Mouse (Mus musculus) gastrocnemius, adult 18-20 months (tissue): ENCODE results near the gene Rfc2. TPM values are rescaled to one million over a fixed set of nuclear protein-coding genes. Genes with fewer than 3 reads are reported as not detected.
A peak's percentile ranks its signal among the peaks of the same experiment; 100 is the strongest.

Source experiments
- DNase-seq: peaks from one replicate; pipeline ENCODE4 v3.0.0; 2021; ENCODE audit warnings: low spot score
- total RNA-seq, 2 experiments: library from RNA; stranded (reverse); gene quantifications; 2 replicates each; pipeline ENCODE4 v1.2.3; 2021

Rfc2 gene
- total RNA-seq, 2 experiments from 2014 or later: 17.6 to 18.9 TPM

DNA sequence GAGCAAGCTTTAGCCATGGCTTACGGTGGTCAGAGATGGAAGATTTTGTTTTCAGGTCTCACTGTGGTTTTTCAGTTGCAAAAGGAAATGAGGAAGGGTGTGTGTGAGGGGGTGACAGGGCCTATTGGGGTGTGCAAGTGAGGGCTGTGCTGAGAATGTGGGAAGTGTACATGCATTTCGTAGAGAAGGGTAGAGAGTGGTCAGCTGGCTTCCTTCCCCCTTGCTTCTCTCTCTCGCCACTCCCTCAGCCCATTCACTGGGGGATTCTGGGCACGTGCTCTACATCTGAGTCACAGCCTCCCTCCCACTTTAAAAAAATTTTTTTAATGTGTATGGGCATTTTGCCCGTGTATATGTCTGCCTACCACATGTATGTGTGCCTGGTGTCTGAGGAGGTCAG is 26.0 kb downstream of the Rfc2 start:
- DNase-seq: no peak

DNA sequence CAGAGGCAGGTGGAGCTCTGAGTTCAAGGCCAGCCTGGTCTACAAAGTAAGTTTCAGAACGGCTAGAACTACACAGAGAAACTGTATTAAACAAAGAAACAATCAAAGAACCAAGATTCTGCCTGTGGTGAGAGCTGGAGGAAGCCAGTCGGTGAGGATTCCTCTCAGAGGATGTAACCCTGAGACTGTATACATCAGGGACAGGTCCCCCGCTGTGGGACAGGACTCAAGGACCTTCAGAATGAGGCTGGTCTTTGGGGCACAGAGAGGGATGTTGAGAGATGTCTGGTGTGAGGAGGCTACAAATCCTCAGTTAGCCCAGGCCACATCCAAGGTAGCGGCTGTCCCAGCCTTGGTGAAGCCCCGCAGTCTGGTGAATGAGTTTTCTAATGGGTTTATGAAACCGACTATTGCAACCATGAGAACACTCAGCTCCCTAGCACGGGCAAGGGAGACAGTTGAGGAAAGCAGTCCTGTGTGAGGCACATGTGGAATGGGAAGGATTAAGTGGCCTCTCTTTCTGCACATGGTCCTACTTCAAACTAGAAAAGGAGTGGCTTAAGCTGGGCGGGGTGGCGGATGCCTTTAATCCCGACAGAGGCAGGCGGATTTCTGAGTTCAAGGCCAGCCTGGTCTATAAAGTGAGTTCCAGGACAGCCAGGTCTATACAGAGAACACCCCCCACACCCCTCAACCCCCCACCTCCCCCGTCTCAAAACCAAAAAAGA is 28.9 kb downstream of the Rfc2 start:
- no peak for DNase-seq

DNA sequence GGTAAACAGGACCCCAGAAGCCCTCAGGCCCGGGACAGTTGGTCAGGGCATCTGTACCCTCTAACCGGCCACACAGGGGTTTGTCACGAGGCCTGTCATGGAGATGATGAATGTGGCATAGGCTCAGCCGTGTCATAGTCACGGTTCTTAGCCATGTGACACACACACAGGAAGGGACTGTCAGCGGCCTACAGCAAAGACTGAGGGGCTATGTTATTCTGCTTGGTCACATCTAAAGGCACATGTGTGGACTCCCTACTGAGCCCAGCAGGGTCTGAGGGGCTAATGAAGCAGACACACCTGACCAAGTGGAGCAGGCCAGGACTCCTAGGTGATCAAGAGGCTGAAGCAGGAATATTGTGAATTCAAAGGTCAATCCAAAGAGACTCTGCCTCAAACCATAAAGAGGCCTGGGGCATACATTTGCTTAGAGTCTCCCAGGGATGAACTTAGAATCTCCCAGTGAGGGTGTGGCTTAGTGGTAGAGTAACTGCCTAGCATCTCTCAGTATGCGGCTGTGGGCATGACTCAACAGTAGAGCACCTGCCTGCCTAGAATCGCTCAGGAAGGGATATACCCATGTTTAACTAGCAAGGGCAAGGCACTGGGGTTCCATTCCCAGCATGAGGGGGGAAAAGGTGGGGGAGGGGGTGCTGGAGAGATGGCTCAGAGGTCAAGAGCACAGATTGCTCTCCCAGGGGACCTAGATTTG is 30.8 kb downstream of the Rfc2 start:
- no peak for DNase-seq

DNA sequence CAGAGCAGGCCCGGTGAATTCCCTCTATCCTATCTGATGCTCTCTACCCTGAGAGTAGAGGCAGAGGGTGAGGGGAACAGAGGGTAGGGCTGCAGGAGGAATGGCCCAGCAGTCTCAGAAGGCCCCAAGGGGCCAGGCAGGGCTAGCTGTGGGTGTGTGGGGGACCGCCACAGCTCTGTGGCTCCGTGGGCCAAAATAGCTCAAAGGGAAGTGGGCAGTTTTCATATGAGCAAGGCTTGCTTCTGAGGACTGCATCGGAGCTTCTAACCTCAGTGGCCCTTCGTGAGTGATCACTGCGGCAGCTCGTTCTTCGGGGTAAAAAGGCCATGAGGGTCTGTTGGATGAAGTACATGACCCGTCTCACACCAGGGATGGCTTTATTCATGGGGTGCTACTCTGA is 32.6 kb downstream of the Rfc2 start:
- no peak for DNase-seq

DNA sequence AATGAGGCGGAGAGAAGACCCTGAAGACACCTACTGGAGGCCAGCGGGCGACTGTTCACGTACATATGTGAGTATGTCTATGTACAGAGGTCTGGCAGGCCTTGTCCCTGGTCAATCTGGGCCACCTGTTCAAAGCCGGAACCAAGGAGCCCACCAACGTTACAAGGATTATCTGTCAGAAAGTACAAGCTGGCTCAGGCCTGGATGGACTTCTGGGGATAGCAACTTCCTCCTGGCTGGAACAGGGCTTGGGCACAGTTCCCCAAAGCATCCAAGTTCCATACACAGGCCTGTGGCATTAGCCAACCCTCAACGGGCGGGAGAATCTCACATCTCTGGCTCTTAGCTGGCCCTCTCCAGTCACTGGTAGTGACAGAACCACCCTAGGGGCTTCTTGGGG is 33.1 kb downstream of the Rfc2 start:
- DNase-seq: no peak

DNA sequence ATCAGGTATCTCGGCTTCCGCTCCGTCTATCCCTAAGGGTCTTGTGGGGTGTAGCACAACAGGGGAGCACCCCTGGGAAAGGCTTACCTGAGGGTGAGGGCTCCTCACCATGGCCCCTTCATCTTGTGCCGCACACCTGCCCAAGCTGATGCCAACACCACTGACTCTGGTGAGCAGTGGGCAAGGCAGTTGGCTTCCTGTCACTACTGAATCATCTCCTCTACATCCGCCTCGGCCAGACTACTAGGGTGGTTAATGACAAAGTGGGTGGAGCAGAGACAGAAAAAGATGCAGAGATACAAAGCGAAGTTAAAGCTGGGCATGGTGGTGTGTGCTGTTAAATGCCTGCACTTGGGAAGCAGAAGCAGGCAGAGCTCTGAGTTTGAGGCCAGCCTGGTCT is 33.6 kb downstream of the Rfc2 start, which contains the start of gene Lat2:
Gene Lat2, minus strand, starts transcription at position 224 of the 400 bp plus-strand sequence.
- no peak for DNase-seq

DNA sequence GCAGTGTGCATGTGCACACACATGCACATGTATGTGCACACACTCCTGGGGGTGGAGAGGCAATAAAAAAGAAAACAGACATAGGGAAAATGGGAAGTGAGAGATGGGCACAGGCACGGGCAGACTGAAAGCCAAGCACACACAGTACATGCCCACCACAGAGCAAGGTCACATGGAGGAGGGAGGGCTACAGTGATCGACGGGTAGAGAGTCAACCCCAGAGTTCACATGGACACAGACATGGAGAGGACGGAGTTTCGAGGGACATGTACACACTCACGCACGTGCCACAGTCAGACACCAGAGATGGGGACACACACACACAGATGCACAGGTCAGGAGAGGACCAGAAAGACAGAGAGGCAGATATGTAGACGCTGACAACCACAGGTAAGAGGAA is 34.2 kb downstream of the Rfc2 start:
- no peak for DNase-seq

DNA sequence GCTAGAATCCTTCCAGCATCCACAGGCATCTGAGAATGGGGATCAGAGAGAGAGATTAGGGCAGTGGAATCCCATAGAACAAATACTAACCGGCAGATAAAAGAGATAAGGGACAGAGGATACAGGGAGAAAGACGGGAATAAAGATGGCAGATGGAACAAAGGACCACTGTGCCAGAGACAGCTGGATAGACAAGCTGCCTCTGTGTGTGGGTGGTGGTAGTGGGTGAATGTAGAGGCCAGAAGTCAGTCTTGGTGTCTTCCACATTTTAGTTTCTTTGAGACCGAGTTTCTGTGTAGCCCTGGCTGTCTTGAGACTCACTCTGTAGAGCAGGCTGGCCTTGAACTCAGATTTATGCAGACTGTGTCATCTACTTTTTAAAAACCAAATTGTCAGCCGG is 34.6 kb downstream of the Rfc2 start:
- no peak for DNase-seq

DNA sequence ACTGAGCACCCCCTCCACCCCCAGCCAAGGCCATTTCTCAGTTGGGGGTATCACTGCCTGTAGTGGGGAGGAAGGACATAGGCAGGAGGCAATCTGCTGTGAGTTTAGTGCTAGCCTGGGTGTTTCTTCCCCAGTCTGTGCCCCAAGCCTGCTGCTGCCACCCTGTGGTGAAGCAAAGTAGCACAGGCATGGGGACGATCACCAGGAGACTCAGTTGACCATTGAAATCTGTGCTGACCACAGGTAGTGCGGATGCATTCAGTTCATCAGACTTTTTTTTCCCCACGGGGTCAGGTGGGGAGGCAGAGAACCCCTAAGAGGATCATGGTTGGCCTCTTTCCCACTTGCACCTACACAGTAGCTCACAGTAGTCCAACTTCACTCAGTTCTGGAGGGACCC is 35.9 kb downstream of the Rfc2 start:
- peak; percentile 72 for DNase-seq

DNA sequence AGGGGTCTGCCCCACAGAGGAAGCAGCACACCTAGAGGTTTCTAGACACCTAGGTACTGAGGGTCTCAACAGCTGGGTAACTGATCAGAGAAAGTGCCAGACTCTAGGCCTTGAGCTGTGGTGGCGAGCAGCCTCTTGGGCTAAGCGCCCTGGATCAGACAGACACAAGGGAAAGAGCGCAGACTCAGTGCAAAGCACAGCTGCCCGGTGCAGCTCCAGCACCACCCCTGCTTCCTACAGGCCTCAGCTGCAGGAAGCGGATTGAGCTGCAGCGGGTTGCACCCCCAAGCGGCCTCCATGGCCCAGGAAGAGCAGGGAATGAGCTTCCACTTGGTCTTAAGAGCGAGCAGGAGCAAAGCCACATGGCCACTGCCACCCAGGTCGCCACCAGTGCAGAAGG is 39.3 kb downstream of the Rfc2 start:
- no peak for DNase-seq

DNA sequence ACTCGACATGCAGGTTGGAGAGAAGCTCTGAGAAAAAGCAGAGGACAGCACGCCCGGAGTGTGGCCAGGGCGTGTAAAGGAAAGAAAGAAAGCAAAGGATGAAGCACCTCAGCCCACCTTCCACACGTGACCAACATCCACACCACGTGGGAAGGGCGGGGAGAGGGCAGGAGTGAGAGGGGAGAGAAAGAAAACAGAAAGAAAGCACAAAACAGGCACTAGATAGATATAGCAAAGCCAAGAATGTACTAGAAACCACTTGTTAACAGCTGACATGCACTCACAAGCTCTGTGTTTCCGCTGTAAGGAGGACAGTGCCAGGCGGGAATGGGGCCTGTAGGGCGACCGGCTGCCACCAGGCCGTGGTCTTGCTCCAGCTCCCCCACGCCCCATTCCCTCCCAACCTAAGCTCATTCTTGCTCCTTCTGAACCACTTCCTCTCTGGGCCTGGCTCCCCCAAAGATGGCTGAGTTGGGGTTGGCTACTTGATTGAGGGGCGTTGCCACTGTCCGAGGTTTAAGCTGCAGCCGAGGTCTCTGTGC is 40.0 kb downstream of the Rfc2 start:
- DNase-seq: no peak

DNA sequence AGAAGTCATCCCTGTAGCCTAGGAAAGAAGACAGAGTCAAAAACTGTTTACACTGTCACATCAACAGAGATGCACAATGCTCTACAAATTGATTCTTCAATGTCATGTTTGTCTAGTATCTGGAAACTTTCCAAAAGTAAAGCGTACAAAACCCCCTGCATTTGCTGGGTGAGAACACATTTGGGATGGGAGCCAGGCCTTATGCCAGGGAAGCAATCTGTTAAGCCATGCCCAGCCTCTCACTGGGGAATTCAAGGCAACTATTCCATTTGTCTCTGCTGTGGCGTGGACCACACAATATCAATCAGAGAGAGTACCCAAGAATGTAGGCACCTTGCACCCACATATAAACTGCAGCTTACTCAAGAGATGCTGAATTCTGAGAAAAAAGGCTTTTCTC is 40.9 kb downstream of the Rfc2 start:
- no peak for DNase-seq

DNA sequence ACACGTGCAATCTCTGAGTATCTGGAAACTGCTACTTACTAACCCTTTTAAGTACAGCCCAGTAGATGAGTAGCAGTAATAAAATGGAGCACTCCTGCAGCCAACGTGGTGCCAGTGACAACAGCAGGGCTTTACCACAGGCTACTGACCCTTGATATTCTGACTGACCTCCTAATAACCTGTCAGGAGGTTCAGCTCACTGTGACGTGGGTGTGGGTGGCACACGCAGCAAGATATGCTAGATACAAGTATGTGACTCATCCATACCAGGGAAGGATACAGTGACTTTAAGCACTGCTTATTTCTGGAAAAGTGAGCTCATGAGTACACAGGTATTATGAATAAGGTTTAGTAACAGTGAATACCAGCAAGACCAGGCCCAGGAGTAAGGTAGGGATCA is 48.3 kb downstream of the Rfc2 start:
- DNase-seq: no peak

DNA sequence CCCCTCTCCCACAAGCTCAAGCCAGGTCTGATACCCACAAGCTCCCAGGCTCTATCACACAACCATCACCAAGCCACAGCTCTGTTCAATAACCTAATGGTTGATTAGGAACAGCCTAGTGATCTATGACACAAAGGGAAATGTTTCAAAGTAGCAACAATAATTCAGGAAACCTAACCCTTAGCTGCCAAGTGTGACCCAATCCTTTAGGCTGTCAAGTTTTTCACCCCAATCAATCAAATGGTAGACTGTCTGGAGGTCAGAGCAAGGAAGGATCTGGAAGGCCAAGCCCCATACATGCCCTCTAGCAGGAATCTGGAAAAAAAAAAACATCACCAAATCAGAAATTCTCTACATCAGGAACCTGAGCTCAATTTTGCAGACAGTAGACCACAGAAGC is 49.7 kb downstream of the Rfc2 start:
- no peak for DNase-seq

DNA sequence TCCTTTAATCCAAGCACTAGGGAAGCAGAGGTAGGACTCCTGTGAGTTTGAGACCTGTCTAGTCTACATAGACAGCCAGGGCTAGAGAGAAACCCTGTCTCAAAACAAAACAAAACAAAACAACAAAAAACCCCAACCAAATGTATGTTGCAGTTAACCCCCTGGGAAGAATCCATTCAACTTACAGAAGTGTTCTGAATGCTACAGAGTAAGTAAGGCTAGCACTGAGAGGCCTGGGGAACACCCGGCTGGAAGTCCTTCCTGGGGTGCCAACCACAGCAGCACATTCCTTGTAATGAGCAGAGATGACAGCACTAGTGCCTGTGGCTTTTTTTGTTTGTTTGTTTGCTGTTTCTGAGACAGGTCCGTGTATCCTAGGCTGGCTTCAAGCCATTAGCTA is 51.7 kb downstream of the Rfc2 start:
- DNase-seq: no peak

DNA sequence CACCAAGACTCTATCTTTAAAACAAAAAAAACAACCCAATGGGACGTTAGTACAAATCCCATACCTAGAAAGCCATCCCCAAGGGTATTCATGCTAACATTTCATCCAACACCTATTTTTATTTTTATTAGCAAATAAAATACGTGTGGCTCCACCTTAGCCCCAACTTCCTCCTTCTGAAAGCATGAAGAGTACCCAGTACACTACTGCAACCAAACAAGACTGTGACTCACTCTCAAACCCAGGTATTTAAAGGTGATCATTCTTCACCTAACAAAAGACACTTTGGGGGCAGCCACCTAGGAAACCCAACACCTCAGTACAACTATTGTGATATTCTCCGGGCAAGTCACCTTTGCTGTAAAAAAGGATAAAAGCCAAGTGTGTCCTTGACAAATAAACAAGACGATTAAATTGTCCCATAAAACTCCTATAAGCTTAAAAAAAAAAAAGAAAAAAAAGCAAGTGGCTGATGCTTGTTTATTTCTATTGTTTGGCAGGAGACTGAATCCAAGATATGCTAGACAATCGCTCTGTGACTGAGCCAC is 56.7 kb downstream of the Rfc2 start:
- no peak for DNase-seq

DNA sequence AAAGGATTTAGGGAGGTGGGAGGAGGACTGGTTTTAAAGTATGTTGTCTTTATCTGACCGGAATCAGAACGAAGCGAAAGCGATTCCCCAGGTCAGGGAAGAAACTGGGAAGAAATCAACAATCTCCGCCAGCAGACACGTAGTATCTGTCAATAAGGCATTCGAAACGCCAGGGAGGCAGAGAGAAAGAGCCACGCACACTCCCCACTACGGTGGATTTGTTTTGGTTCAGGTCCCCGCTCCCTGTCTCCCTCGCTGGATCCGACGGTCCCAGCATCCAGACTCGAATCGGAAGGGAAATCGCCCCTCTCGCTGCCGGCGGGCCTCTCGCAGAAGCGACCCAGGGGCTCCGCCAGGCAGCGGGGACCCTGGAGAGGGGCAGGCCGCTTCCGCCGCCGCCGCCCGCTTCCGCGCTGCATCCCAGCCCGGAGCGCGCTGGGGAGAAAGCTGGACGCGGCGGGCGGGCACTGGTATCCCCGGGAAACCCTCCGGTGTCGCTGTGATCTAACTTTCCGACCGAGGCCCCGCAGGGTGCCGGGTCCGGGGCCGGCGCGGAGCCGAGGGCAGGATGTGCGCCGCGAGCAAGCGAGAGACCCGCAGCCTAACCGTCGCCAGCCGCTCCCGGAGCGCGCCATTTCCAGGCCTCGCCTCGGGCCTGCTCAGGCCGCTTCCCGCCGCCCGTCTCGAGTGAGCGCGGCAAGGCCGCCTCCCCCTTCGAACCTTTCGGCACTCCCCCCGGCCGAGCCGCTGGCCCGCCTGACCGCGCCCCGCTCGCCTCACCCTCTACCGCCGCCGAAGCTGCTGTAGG is 57.5 kb downstream of the Rfc2 start:
- no peak for DNase-seq

DNA sequence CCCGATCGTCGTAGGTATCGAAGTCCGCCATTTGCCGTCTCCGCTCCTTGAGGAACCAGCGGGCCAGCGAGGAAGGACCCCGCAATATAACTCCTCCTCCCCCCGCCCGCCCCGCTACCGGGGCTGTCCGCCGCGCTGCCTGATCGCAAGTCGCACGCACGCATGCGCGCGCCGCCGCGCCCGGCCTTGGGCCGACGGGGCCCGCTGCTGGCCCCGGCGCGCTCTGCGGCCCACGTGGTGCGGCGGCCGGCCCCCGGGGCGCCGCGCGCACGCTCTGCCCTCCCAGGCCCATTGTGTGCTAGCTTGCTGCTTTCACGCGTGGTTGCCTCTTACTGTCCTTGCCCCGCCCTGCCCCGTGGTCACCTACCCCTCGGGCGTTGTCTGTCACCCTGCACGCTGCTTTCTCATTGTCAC is 58.1 kb downstream of the Rfc2 start, which contains the start of gene Eif4h:
Gene Eif4h, minus strand, starts transcription at position 222 of the 414 bp plus-strand sequence.
- DNase-seq: peak; percentile 96

DNA sequence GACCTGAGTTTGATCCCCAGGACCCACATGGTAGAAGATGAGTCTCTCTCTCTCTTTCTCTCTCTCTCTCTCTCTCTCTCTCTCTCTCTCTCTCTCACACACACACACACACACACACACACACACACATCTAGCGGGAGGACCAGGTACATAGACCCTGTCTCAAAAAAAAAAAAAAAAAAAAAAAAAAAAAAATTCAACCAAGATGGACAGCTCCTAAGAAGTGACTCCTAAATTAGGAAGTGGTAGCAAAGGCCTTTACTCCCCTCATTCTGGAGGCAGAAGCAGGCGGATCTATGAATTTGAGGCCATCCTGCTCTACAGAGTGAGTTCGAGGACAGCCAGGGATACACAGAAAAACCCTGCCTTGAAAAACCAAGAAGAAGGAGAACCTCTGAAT is 59.2 kb downstream of the Rfc2 start:
- no peak for DNase-seq

DNA sequence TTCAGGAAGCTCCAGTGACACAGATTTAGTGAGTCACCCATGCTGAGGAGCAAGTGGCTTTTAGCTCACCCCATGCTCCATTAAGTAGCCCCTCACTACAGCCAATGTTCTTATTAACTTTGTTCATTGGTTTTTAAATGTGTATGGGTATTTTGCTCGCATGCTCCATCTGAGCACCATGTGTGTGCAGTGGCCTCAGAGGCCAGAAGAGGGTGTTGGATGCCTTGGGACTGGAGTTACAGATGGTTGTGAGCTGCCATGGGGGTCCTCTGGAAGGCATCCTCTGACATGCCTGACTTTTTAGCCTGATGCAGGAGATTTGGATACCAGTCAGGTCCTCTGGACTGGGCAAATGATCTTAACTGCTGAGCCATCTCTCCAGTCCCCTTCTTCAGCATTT is 63.0 kb downstream of the Rfc2 start:
- no peak for DNase-seq

DNA sequence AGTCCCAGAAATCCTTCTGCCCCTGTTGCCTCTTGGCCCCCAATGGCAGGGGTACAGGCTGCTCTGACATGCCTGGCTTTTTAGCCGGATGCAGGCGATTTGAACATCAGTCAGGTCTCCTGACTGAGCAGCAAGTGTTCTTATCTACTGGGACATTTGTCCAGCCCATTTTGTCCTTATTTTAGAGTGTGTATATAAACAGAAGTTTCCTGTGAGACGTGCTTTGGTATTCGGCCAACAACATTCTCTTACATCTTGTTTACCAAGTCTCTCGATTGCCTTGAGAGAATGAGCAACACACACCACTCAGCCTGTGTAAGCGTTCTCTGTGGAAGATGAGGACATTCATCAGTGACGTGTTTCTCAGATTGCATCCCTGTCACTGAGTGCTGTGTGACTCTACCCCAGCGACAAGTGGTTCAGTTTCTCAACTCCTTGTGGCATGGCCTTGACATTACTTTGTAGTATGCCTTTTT is 63.5 kb downstream of the Rfc2 start:
- no peak for DNase-seq

DNA sequence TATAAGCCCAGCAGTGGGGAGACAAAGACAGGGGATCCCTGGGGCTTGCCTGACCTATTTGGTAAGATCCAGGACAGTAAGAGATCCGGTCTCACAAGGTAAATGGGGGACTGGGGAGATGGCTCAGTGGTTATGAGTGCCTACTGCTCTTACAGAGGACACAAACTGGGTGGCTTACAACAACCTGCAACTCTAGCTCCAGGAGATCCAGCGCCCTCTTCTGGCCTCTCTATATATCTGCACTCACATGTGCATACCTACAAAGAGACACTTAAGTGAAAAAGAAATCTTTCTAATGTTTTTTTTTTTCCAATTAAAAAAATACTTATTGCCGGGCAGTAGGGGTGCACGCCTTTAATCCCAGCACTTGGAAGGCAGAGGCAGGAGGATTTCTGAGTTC is 65.3 kb downstream of the Rfc2 start:
- DNase-seq: no peak
